Mouse (Mus musculus): ENCODE results near the gene Exoc2.

DNA sequence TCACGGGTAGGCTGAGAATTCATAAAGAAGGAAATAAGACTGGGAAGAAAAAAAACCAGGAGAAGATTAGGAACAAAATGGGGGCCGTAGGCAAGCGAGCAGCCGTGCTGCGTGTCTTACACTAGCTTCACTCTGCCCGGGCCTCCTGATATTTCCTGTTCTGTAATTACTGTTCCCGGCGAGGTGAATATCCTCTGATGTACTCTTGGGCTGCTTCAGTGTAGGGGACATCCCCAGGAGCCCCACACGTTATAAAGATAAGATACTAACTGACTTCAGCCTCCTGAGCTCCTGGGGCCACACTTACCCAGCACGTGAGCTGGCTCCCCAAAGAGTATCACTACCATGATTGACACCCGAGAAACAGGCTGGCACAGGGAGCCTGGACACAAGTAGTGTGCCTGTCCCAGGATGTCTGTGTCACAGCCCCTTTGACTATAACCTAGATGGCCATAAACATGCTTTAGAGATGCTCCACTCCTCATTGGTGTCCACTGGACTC is 196.2 kb downstream of the Exoc2 start:
- TF ChIP-seq CHD2 (IDR thresholded peaks at IDR 0.05; ENCODE audit: low read depth, low read length) (no peak), ZC3H11A (IDR thresholded peaks at IDR 0.05; ENCODE audit: borderline replicate concordance, low read depth, low read length) (no peak), ZNF384 (IDR thresholded peaks at IDR 0.05; ENCODE audit: low read depth, low read length) (no peak), HCFC1 (IDR thresholded peaks at IDR 0.05; ENCODE audit: borderline replicate concordance, insufficient read depth, low read length) (no peak)

Measured in ES-E14 (cell line).